Mouse (Mus musculus) stomach, embryonic 16.5 days (tissue): ENCODE results near the gene Ctu2. TPM values are rescaled to one million over a fixed set of nuclear protein-coding genes. Genes with fewer than 3 reads are reported as not detected.

Source experiments
- ATAC-seq: fragments of 200-750 bp; cut with Nextera tagmentation; 2 replicates; pipeline ENCODE4 v1.8.0; 2017; ENCODE audit warnings: moderate number of reproducible peaks, moderate TSS enrichment; ENCODE audit not compliant: insufficient read depth, low FRiP score
- H3K27ac ChIP-seq: fragments of 300-500 bp; sonication (generic); 2 replicates; pipeline ENCODE4 v1.5.1; 2014; ENCODE audit warnings: low read length
- H3K27me3 ChIP-seq: fragments of 300-500 bp; sonication (generic); 2 replicates; pipeline ENCODE4 v1.6.1; 2014; ENCODE audit warnings: low read length, control low read depth, mixed read lengths; ENCODE audit not compliant: control insufficient read depth, insufficient read depth
- H3K36me3 ChIP-seq: fragments of 300-500 bp; sonication (generic); 2 replicates; pipeline ENCODE4 v1.6.1; 2014; ENCODE audit warnings: low read length; ENCODE audit not compliant: control insufficient read depth, insufficient read depth
- H3K4me1 ChIP-seq: fragments of 300-500 bp; sonication (generic); 2 replicates; pipeline ENCODE4 v1.6.1; 2014; ENCODE audit warnings: low read length, control low read depth, mixed read lengths; ENCODE audit not compliant: control insufficient read depth, insufficient read depth
- H3K4me2 ChIP-seq: fragments of 300-500 bp; sonication (generic); 2 replicates; pipeline ENCODE4 v1.6.1; 2014; ENCODE audit warnings: low read depth, low read length, mixed read lengths
- H3K4me3 ChIP-seq: fragments of 300-500 bp; sonication (generic); replicated peaks from 2 replicates; pipeline ENCODE4 v1.5.1; 2014; ENCODE audit warnings: mild to moderate bottlenecking, low read length
- H3K9ac ChIP-seq: fragments of 300-500 bp; sonication (generic); 2 replicates; pipeline ENCODE4 v1.6.1; 2014; ENCODE audit warnings: low read length
- H3K9me3 ChIP-seq: fragments of 300-500 bp; sonication (generic); replicated peaks from 2 replicates; pipeline ENCODE4 v1.6.1; 2016; ENCODE audit warnings: low read length, control low read depth; ENCODE audit not compliant: control insufficient read depth
- WGBS: fragments of 180-500 bp; shearing (Covaris S2); extraction: QIAGEN DNeasy Blood & Tissue Kit; methylation state at CpG from one replicate; pipeline ENCODE4 v1.1.7; 2014; 5-methylcytosine and 5-hydroxymethylcytosine counted together
- polyA plus RNA-seq: library from polyadenylated mRNA; unstranded; fragments of >200 nt; fragmentation: Nextera tagmentation; extraction: Ambion mirVana; gene quantifications from 2 replicates; pipeline ENCODE4 v1.2.1, GENCODE M21; 2015

Ctu2 gene
- polyA plus RNA-seq, 1 experiment from 2014 or later = 39.8 TPM

DNA sequence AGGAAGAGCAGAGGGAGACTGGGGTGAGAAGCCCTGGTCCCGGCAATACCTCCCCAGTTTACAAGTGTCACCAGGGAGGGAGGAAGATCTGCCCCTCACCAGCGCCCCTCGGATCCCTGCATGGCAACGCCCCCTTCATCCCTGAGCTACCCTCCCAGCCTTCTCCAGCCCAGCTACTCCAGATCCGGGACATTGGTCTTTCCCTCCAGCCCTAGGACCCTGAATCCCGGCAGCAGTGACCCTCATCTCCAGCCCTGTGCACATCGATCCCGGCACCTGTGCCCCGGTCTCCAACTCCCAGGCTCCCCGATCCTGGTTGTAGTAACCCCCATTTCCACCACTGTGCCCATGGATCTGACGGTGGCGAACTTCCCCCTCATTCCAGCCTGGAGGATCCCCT, 33.2 kb upstream of the Ctu2 start:
- Histone ChIP-seq H3K27ac (peak overlapping the region; percentile 63), H3K4me3 (peak overlapping the region; percentile 74), H3K36me3 (0 out of 2 replicates have a peak, but pooled peaks cover 4% of the 10 kb centered on the region), H3K9ac (peak overlapping the region; percentile 76), H3K27me3 (no peaks in the 10 kb centered on the region), H3K4me1 (peaks cover 30% of the 10 kb centered on the region), H3K9me3 (no peaks in the 10 kb centered on the region), H3K4me2 (peak overlapping the region; percentile 89)
- no peak for ATAC-seq
- 1% methylated on average over 12 of the region's 12 CpGs for WGBS

DNA sequence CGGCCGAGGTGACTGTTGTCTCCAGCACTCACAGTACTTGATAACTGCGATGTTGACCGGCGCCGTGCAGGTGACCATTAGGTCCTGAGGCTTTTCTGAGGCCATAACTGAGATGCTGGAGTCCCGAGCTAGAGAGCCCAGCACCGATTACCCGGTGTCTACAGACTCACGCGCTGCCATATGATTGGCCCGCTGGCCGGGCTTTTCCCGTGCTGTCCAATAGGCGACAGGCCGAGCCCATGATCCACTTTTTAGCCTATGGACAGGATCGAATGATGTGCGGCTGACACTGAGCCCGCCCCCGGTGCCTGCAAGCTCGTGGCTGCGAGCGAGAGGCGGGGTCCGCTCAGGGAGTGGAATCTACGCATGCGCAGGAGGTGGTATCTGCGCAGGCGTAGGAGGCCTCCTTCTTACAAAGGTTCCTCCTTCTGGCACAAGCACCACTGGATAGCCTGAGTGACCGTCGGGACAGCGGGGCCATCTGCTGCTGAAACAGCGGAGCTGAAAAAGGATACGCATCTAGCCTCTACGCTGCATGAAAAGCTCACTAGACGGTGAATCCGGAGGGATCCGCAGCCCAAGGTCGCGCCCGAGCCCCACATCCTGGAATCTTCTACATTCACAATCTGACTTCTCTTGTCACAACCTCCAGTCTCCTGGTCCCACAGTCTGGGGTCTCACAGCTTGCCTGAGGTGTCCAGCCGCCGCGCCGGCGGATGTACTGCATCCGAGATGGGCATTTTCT, 32.5 kb upstream of the Ctu2 start, which contains the start of gene Mvd:
TSS of gene Mvd (minus strand) at position 161 of the 745 bp plus-strand sequence.
- Histone ChIP-seq H3K36me3 (0 out of 2 replicates have a peak, but pooled peaks cover 4% of the 10 kb centered on the region), H3K4me1 (peaks cover 24% of the 10 kb centered on the region), H3K4me3 (peak within 1 kb of the TSS; percentile 74), H3K4me2 (peak within 1 kb of the TSS; percentile 89), H3K27ac (peak within 1 kb of the TSS; percentile 99), H3K27me3 (no peaks in the 10 kb centered on the region), H3K9ac (peak within 1 kb of the TSS; percentile 88), H3K9me3 (no peaks in the 10 kb centered on the region)
- under 1% methylated on average over 47 of the region's 47 CpGs for WGBS
- peak; percentile 97 for ATAC-seq

DNA sequence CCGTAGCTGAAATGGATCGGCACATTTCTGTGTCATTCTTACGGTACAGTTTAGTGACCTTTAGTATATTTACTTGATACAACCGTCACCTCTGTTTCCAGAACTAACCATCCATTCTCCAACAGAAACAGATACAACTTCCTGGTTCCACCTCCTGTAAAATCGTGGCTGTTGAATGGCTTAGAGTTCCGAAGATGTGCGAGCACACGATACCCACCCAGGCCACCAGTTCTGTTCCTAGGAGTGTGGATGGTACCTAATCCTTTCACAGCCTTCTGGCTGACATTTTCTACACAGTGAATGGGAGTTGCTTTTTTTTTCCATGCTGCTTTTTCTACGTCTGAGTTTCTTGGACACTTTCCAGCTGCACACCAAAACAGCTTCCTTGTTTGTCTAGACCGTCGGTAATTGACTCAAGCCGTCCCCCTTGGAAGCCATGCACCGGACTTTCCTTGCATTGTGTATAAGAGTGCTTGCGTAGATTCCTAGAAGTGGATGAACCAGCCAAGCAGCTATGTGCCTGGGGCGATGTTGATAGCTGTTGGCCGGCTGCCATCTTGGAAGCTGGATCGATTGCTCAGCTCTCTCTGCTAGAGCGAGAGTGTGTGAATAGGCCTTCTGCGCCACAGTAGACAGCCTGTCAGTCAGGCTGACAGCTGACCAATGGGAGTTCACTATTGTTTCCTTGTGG, 31.7 kb upstream of the Ctu2 start:
- WGBS = 4% methylated on average over 19 of the region's 19 CpGs
- Histone ChIP-seq H3K4me2 (peak overlapping the region; percentile 83), H3K4me1 (peaks cover 21% of the 10 kb centered on the region), H3K9me3 (no peaks in the 10 kb centered on the region), H3K36me3 (0 out of 2 replicates have a peak, but pooled peaks cover 3% of the 10 kb centered on the region), H3K27me3 (no peaks in the 10 kb centered on the region), H3K4me3 (peak overlapping the region; percentile 74), H3K27ac (peak overlapping the region; percentile 99), H3K9ac (peak overlapping the region; percentile 88)
- peak; percentile 69 for ATAC-seq

DNA sequence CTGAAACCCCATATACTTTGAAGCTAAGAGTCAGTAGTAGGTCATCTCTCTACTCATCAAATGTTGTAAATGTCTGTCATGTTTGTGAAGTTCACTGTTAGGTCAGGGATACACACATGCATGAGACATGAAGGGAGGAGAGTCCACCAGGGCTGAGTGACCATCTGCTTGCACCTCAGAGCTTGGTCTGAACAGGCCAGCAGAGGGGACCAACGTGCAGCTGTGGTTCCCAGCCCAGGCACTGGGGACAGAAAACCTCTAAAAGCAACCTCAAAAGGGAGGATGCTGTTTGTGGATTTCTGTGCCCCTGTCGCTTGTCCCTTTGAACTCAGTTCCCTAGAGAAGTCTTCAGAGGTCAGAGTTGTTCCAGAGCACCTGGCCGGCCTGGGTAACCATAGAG, 30.7 kb upstream of the Ctu2 start:
- Histone ChIP-seq H3K27ac (no peak overlapping the region), H3K36me3 (no peaks in the 10 kb centered on the region), H3K4me2 (peak overlapping the region; percentile 83; the same call in 1 of the 2 replicates), H3K9ac (no peak overlapping the region), H3K9me3 (no peaks in the 10 kb centered on the region), H3K27me3 (no peaks in the 10 kb centered on the region), H3K4me3 (no peak overlapping the region), H3K4me1 (peaks cover 21% of the 10 kb centered on the region)
- no peak for ATAC-seq
- 53% methylated on average over 3 of the region's 3 CpGs for WGBS

DNA sequence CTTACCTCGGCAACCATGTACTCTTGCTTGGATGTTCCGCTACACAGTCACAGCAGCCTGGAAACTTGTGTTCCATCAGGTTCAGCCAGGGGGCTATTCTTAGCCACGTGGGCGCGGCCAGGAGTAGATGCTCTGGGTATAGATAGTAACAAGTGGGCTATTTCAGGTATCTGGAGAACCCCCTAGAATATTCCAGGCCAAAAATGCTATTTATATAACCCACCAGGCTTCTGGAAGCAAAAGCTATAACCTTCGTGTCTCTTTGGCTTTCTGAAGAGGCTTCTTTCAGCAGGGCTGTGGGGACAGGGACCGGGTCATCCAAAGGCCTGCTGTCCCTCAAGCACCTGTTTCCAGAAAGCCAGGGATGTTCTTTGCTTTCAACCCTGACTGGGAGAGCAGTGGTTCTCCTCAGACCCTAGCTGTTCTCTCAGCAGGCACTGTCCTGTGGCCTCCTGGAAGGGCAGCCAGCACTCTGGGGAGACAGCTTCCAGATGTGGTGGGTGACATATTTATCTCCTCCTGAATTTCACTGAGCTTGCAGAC, 24.7 kb upstream of the Ctu2 start:
- no peak overlapping the region for H3K4me2 ChIP-seq
- no peak overlapping the region for H3K4me3 ChIP-seq
- 55% methylated on average over 7 of the region's 7 CpGs for WGBS
- H3K4me1 ChIP-seq = no peaks in the 10 kb centered on the region; the same call in 1 of the 2 replicates
- no peaks in the 10 kb centered on the region for H3K9me3 ChIP-seq
- no peaks in the 10 kb centered on the region for H3K36me3 ChIP-seq
- no peak overlapping the region for H3K9ac ChIP-seq
- H3K27me3 ChIP-seq = no peaks in the 10 kb centered on the region
- ATAC-seq = no peak
- no peak overlapping the region for H3K27ac ChIP-seq

DNA sequence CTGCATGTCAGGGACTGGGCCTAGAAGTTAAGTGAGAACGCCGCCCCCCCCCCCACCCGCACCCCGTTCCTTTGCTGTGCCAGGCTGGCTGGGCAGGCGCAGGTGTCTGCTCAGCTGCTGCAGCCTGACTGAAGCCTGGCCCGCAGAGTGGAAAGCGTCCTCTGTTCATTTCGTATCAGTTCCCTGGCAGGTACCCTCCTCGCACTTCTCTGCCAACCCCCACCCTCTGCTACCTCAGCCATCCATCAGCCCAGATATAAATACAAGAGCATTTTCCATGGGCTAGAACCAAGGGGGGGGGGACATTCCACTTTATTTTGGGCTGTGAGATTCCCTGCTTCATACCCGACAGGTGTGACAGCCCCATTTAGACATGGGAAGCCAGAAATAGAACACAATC, 23.8 kb upstream of the Ctu2 start:
- ATAC-seq = no peak
- Histone ChIP-seq H3K36me3 (no peaks in the 10 kb centered on the region), H3K9me3 (no peaks in the 10 kb centered on the region), H3K4me2 (no peak overlapping the region), H3K4me1 (no peaks in the 10 kb centered on the region), H3K9ac (no peak overlapping the region), H3K27ac (no peak overlapping the region), H3K4me3 (no peak overlapping the region), H3K27me3 (no peaks in the 10 kb centered on the region)
- 88% methylated on average over 10 of the region's 10 CpGs for WGBS

DNA sequence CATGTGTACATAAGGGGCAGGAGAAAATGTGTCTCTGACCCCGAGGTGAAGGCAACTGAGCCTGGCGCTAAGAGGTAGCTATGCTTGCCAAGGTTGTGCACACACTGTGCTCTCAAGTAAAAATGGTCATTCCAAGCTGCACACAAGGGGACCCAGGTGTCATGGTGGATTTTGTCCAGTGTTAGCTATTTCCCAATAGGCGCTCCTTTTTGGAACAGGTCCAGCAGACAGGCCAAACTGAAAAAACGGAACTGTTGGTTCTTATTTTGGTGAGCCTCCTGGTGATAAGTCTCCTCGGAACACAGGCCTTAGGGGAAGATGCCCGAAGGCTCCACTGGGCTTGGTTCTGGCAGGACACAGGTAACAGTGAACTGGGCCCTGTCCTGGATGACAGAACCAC, 21.5 kb upstream of the Ctu2 start:
- Histone ChIP-seq H3K4me2 (no peak overlapping the region), H3K9me3 (no peaks in the 10 kb centered on the region), H3K4me1 (no peaks in the 10 kb centered on the region), H3K9ac (no peak overlapping the region), H3K27me3 (peaks cover 6% of the 10 kb centered on the region), H3K4me3 (no peak overlapping the region), H3K27ac (no peak overlapping the region), H3K36me3 (no peaks in the 10 kb centered on the region)
- ATAC-seq = no peak
- WGBS = 83% methylated on average over 6 of the region's 6 CpGs

DNA sequence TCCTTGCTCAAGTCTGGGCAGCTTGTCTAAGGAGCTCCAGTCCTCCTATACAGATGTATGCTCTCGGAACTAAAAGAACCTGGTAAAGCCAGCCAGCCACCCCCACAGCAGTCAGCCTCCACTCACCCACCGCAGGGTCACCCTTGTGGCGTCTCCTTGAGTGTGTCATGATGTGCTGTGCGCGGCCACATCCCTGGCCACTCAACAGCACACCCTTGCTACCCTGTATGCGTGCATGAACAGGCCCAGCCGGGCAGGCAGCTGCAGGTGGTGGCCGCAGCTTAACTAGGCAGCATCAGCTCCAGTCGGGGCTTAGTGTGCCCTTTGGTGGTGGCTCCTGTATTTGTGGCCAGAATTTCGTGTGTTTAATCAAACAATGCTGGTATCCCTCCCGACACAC, 18.8 kb upstream of the Ctu2 start:
- H3K27ac ChIP-seq = no peak overlapping the region
- 67% methylated on average over 11 of the region's 11 CpGs for WGBS
- peaks cover 19% of the 10 kb centered on the region for H3K27me3 ChIP-seq
- ATAC-seq = no peak
- no peaks in the 10 kb centered on the region for H3K36me3 ChIP-seq
- no peak overlapping the region for H3K9ac ChIP-seq
- H3K4me2 ChIP-seq = no peak overlapping the region
- H3K9me3 ChIP-seq = no peaks in the 10 kb centered on the region
- no peak overlapping the region for H3K4me3 ChIP-seq
- H3K4me1 ChIP-seq = 0 out of 2 replicates have a peak, but pooled peaks cover 6% of the 10 kb centered on the region
